Mouse (Mus musculus) cerebellum, adult 2 months (tissue): Measurements from ENCODE around the gene C5ar2.

Experiments used
- CTCF ChIP-seq: fragments of 200-500 bp; IDR thresholded peaks from 2 replicates; pipeline ENCODE4 v1.5.1; 2011; ENCODE audit warnings: low read depth, mild to moderate bottlenecking, control low read depth, low read length, moderate library complexity, borderline replicate concordance; ENCODE audit not compliant: insufficient read depth
- POLR2A ChIP-seq: fragments of 200-500 bp; IDR thresholded peaks from 2 replicates; pipeline ENCODE4 v1.6.1; 2011; ENCODE audit warnings: low read length, control low read depth, borderline replicate concordance; ENCODE audit not compliant: insufficient read depth

DNA sequence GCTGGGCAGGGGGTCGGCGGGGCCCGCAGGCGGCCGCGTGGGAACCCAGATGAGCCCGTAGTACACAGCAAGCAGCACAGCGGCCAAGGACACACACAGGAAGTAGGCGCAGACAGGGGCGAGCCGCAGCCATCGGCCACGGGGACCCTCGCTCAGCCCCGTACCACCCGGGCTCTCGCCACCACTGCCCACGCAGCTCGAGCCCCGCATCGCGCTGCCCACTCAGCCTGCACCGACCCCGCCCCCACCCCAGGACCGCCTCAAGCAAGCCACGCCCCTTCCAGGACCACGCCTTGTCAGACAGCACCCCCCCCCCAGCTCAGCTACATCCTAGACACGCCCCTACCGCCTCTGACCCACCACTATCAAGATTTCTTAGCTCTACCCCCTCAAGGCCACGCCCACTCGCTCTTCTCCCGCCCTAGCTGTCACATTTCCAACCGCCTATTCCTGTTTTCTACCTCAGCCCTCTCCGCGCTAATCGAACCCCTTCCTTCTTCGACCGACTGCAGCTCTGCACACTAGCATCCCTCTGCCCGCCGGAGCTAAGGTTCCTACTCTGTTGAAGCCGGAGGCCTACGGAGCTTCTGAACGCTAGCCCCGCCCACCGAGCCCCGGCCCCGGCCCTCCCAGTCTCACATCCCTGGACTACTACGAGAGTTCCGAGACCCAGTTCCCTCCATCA lies 29.3 kb upstream of the C5ar2 start, which contains the start of gene Inafm1:
- no peak for TF ChIP-seq CTCF
- TF ChIP-seq POLR2A = peak; percentile 8; the same call in 1 of the 2 replicates
